Mouse (Mus musculus): Measurements from ENCODE around the gene Trim26.

DNA sequence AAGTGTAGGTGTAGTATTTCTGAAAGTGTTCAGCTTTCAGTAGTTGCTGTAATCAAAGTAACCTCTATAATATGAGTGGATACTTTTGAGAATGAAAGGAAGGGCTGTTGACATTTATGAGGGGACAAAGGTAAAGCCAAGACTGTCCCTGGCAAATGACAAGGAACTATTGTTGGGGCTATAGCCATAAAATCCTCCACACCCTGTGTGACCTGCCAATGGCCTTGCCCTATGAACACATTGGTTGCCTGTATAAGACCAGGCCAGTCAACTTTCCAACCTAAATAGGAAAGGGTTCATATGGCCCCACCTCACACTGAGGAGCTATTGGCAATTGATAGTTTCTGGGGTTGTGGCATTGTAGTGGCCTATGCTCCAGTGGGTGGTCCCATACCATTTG is 60.1 kb downstream of the Trim26 start:
- TF ChIP-seq GATA1 (IDR thresholded peaks at IDR 0.05; ENCODE audit: borderline replicate concordance, low read length) (no peak), FLI1 (IDR thresholded peaks at IDR 0.05; ENCODE audit: low read length) (no peak)
